Mouse (Mus musculus) left cerebral cortex, adult 11 months (tissue): ENCODE measurements at regions not wholly inside any gene's neighbourhood (a gene's known extent, or its start where the extent isn't known, plus 50 kb on each side); places are given as distances from the start of the nearest gene placed in this dataset.

Source experiments
- DNase-seq: peaks from one replicate; pipeline ENCODE4 v3.0.0; 2022; ENCODE audit warnings: low spot score

GRCm38 (mm10) chr19:57541693-57542314 is 69.0 kb upstream of the Atrnl1 start:
- DNase-seq: no peak

DNA sequence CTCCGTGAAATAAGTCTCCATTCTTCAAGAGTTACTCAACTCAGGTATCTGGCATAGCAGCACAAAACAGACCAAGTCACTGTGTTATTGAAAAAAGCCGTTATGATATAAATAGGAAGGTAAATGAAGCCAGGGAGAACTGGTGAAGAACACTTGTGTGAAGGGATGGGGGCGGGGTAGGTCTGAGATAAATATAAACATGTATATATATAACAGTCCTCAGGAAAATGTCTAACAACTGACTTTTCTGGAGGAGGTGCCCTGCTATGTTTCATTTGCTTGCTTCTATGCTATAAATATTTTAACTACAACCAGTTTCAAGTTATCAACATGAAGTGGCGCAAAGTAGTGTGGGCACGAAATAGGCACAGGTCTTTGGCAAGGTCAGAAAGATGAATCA is 68.3 kb upstream of the Atrnl1 start:
- DNase-seq: peak; percentile 29

GRCm38 (mm10) chr19:57543681-57544214 is 67.1 kb upstream of the Atrnl1 start:
- peak; percentile 58 for DNase-seq

DNA sequence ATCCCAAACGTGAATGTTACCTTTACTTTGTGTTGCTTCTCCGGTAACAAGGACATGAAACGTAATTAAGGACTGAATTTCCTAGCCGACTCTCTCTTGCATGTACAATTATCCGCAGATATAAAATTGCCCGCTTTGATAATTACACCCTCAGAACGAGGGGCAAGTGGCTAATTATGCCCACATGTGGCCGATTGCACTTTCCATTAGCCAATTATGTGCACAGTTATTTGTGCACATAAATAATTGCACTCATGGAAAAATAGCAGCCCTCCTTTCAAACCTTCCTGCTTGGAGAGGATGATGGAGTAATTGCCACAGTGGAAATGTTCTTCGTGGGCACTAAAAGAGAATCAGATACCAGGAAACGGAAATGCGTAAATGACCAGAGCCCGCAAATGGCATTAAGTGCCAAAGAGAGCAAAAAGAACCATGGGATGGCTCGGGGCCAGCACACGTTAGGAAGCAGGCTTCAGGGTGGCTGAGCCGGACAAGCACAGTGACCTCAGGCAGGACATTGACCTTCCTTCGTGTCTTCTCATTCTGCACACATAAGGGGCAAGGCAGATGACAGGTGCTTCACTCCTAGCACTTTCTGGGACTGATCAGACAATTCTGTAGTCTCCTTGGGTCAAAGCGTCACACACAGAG is 66.5 kb upstream of the Atrnl1 start:
- DNase-seq: no peak

GRCm38 (mm10) chr19:57545071-57545470 is 65.8 kb upstream of the Atrnl1 start:
- DNase-seq: no peak

GRCm38 (mm10) chr19:57546039-57546438 is 64.8 kb upstream of the Atrnl1 start:
- no peak for DNase-seq

GRCm38 (mm10) chr19:57546519-57546918 is 64.3 kb upstream of the Atrnl1 start:
- DNase-seq: no peak

- DNase-seq: no peak
Observed at GRCm38 (mm10) chr19:57548093-57548492, 62.7 kb upstream of the Atrnl1 start.

GRCm38 (mm10) chr19:57548661-57549060 is 62.2 kb upstream of the Atrnl1 start:
- no peak for DNase-seq

DNA sequence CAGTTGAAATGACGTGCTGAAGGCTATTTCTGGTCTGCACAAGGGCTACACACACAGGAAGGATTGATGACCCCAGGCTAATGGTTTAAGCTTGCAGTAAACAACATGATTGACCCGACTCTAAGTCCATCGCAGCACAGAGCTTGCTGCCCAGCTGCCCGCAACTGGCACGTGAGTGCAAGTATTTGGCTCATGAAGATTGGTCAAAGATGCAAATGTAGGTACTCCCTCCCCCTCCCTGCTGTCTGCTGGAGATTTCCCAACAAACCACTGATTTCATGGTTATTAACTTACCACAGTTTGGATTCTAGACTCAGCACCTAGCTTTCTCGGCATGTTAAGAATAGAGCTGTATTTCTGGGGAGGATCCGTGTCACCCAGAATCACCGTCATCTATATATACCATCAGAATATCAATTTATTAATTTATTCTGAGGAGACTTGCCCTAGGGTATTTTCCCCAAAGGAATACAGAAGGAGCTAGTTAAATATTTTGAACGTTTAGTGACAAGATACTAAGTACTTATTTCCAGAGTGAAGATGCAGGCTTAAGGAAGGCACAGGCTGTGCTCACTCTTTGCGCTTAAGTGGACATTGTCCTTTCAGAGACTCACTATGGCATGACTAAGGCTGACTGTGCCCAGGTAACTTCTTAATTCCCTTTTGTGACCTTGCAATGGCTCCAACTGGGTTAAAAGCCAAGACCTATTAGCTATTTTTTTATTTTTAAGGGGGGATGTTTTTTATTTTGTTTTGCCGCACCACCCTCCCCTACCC is 57.7 kb upstream of the Atrnl1 start:
- DNase-seq: no peak

GRCm38 (mm10) chr19:57554086-57554485 is 56.7 kb upstream of the Atrnl1 start:
- DNase-seq: no peak

GRCm38 (mm10) chr19:57555313-57555712 is 55.5 kb upstream of the Atrnl1 start:
- DNase-seq: no peak

DNA sequence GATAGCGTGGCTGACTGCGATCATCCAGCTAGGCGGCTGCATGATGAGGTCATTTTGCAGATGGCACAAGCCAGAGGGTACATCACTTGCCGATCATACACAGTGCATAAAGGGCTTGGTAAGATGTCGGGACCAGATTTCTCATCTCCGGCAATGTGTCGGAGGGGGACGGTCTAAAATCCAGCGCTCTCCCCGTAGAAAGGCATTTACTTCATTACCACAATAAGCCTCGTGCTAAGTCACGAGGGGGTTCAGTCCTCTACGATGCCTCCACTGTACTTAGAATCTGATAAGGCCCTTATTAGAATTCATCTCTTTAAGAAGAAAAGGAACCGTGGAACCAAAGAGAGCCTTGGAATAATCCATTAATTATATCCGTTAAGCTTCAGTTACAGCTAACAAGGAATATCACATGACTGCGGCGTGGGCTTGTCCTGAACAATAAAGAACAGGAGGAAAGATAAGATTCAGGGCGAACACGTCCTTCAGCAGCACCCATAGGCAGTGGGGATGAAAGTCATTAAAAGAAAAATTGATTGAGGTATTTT is 52.3 kb upstream of the Atrnl1 start:
- no peak for DNase-seq

GRCm38 (mm10) chr19:57560757-57561156 is 50.1 kb upstream of the Atrnl1 start:
- no peak for DNase-seq
